Mouse (Mus musculus): ENCODE measurements around the gene Tmem248. TPM values are rescaled to one million over a fixed set of nuclear protein-coding genes. Genes with fewer than 3 reads are reported as not detected.

Gene Tmem248
- polyA plus RNA-seq, 1 experiment from 2014 or later = 42.3 TPM

GRCm38 (mm10) chr5:130256678-130257271 lies 39.9 kb downstream of the Tmem248 start:
- Histone ChIP-seq H3K4me3 (ENCODE audit: inconsistent target) (peak overlapping the region; percentile 84), H3K79me2 (ENCODE audit: inconsistent target) (peaks cover 48% of the 10 kb centered on the region), H3K27ac (peak overlapping the region; percentile 39), H3K36me3 (ENCODE audit: inconsistent target) (peaks cover 11% of the 10 kb centered on the region; the same call in 1 of the 2 replicates)
- WGBS (ENCODE audit: missing documents) = under 1% methylated on average over 22 of the region's 25 CpGs

DNA sequence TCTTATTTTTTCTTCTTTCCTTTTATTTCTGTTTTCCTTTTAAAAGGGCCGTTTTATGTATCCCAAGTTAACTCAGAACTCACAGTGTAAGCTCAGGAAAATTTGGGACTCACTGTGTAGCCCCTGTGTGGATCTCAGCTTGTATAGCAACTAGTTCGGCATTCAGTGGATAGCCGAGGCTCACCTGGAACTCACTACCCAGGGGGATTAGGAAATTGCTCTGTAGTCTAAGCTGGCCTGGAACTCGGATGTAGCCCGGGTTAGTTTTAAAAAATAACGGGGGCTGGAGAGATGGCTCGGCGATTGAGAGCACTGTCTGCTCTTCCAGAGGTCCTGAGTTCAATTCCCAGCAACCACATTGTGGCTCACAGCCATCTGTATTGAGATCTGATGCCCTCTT lies 40.4 kb downstream of the Tmem248 start:
- Histone ChIP-seq H3K27ac (peak overlapping the region; percentile 39), H3K4me3 (ENCODE audit: inconsistent target) (peak overlapping the region; percentile 84), H3K36me3 (ENCODE audit: inconsistent target) (peaks cover 6% of the 10 kb centered on the region; the same call in 1 of the 2 replicates), H3K79me2 (ENCODE audit: inconsistent target) (peaks cover 43% of the 10 kb centered on the region)
- 9% methylated on average over 8 of the region's 8 CpGs for WGBS (ENCODE audit: missing documents)

- no peak overlapping the region for H3K4me3 ChIP-seq (ENCODE audit: inconsistent target)
- WGBS (ENCODE audit: missing documents) = 84% methylated on average over 11 of the region's 11 CpGs
- H3K36me3 ChIP-seq (ENCODE audit: inconsistent target) = peaks cover 16% of the 10 kb centered on the region; the same call in 1 of the 2 replicates
- H3K79me2 ChIP-seq (ENCODE audit: inconsistent target) = no peaks in the 10 kb centered on the region
- H3K27ac ChIP-seq = no peak overlapping the region
Observed at GRCm38 (mm10) chr5:130263454-130263853, 46.6 kb downstream of the Tmem248 start.

- Histone ChIP-seq H3K27ac (no peak overlapping the region), H3K79me2 (ENCODE audit: inconsistent target) (no peaks in the 10 kb centered on the region), H3K4me3 (ENCODE audit: inconsistent target) (no peak overlapping the region), H3K36me3 (ENCODE audit: inconsistent target) (peaks cover 16% of the 10 kb centered on the region; the same call in 1 of the 2 replicates)
- 88% methylated on average over 6 of the region's 6 CpGs for WGBS (ENCODE audit: missing documents)
Observed at GRCm38 (mm10) chr5:130264433-130265005, 47.6 kb downstream of the Tmem248 start.

- Histone ChIP-seq H3K36me3 (ENCODE audit: inconsistent target) (peaks cover 16% of the 10 kb centered on the region; the same call in 1 of the 2 replicates), H3K27ac (no peak overlapping the region), H3K79me2 (ENCODE audit: inconsistent target) (no peaks in the 10 kb centered on the region), H3K4me3 (ENCODE audit: inconsistent target) (no peak overlapping the region)
- 89% methylated on average over 7 of the region's 7 CpGs for WGBS (ENCODE audit: missing documents)
Observed at GRCm38 (mm10) chr5:130266651-130267050, 49.8 kb downstream of the Tmem248 start.

GRCm38 (mm10) chr5:130267316-130267715 lies 50.4 kb downstream of the Tmem248 start:
- Histone ChIP-seq H3K27ac (no peak overlapping the region), H3K36me3 (ENCODE audit: inconsistent target) (peaks cover 16% of the 10 kb centered on the region; the same call in 1 of the 2 replicates), H3K4me3 (ENCODE audit: inconsistent target) (no peak overlapping the region), H3K79me2 (ENCODE audit: inconsistent target) (no peaks in the 10 kb centered on the region)
- WGBS (ENCODE audit: missing documents) = 95% methylated on average over 1 of the region's 1 CpGs

- Histone ChIP-seq H3K4me3 (ENCODE audit: inconsistent target) (no peak overlapping the region), H3K79me2 (ENCODE audit: inconsistent target) (no peaks in the 10 kb centered on the region), H3K27ac (no peak overlapping the region), H3K36me3 (ENCODE audit: inconsistent target) (peaks cover 16% of the 10 kb centered on the region; the same call in 1 of the 2 replicates)
- 86% methylated on average over 8 of the region's 11 CpGs for WGBS (ENCODE audit: missing documents)
Observed at GRCm38 (mm10) chr5:130268976-130269375, 52.1 kb downstream of the Tmem248 start.

DNA sequence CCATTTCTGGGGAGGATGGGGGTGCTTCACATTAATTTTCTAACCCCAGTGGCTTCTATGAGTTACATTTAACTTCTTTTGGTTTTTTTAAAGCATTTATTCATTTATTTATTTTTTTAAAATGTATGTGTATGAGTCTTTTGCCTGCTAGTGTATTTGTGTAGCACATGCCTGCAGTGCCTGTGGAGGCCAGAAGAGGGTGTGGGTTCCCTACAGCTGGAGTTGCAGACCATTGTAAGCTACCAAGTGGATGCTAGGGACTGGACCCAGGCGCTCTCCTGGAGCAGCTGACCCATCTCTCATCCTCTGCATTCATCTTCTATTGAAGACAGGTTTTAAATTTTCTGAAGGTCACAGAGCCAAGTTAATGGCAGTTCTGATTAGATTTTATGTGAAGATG lies 55.5 kb downstream of the Tmem248 start:
- H3K27ac ChIP-seq = no peak overlapping the region
- WGBS (ENCODE audit: missing documents) = 83% methylated on average over 1 of the region's 1 CpGs
- H3K36me3 ChIP-seq (ENCODE audit: inconsistent target) = peaks cover 5% of the 10 kb centered on the region; the same call in 1 of the 2 replicates
- H3K79me2 ChIP-seq (ENCODE audit: inconsistent target) = no peaks in the 10 kb centered on the region
- no peak overlapping the region for H3K4me3 ChIP-seq (ENCODE audit: inconsistent target)

GRCm38 (mm10) chr5:130273046-130273445 lies 56.2 kb downstream of the Tmem248 start:
- Histone ChIP-seq H3K36me3 (ENCODE audit: inconsistent target) (no peaks in the 10 kb centered on the region; the same call in 1 of the 2 replicates), H3K27ac (no peak overlapping the region), H3K79me2 (ENCODE audit: inconsistent target) (no peaks in the 10 kb centered on the region), H3K4me3 (ENCODE audit: inconsistent target) (no peak overlapping the region)
- WGBS (ENCODE audit: missing documents) = 95% methylated on average over 6 of the region's 6 CpGs

GRCm38 (mm10) chr5:130275509-130275908 lies 58.6 kb downstream of the Tmem248 start:
- WGBS (ENCODE audit: missing documents) = 54% methylated on average over 4 of the region's 4 CpGs
- no peak overlapping the region for H3K27ac ChIP-seq
- H3K4me3 ChIP-seq (ENCODE audit: inconsistent target) = no peak overlapping the region
- H3K79me2 ChIP-seq (ENCODE audit: inconsistent target) = no peaks in the 10 kb centered on the region
- peaks cover 5% of the 10 kb centered on the region; the same call in 1 of the 2 replicates for H3K36me3 ChIP-seq (ENCODE audit: inconsistent target)

- Histone ChIP-seq H3K36me3 (ENCODE audit: inconsistent target) (peaks cover 5% of the 10 kb centered on the region; the same call in 1 of the 2 replicates), H3K27ac (peak overlapping the region; percentile 25), H3K79me2 (ENCODE audit: inconsistent target) (no peaks in the 10 kb centered on the region), H3K4me3 (ENCODE audit: inconsistent target) (no peak overlapping the region)
- WGBS (ENCODE audit: missing documents) = 64% methylated on average over 7 of the region's 7 CpGs
Observed at GRCm38 (mm10) chr5:130278011-130278472, 61.2 kb downstream of the Tmem248 start.

- Histone ChIP-seq H3K36me3 (ENCODE audit: inconsistent target) (peaks cover 5% of the 10 kb centered on the region; the same call in 1 of the 2 replicates), H3K27ac (no peak overlapping the region), H3K4me3 (ENCODE audit: inconsistent target) (no peak overlapping the region), H3K79me2 (ENCODE audit: inconsistent target) (no peaks in the 10 kb centered on the region)
- WGBS (ENCODE audit: missing documents) = 68% methylated on average over 9 of the region's 9 CpGs
Observed at GRCm38 (mm10) chr5:130283079-130283732, 66.3 kb downstream of the Tmem248 start.

- H3K36me3 ChIP-seq (ENCODE audit: inconsistent target) = 0 out of 2 replicates have a peak, but pooled peaks cover 6% of the 10 kb centered on the region
- 94% methylated on average over 6 of the region's 7 CpGs for WGBS (ENCODE audit: missing documents)
Observed at GRCm38 (mm10) chr5:130288106-130288505, 71.2 kb downstream of the Tmem248 start.

GRCm38 (mm10) chr5:130290242-130290641 lies 73.4 kb downstream of the Tmem248 start:
- Histone ChIP-seq H3K27ac (no peak overlapping the region), H3K36me3 (ENCODE audit: inconsistent target) (0 out of 2 replicates have a peak, but pooled peaks cover 6% of the 10 kb centered on the region), H3K4me3 (ENCODE audit: inconsistent target) (no peak overlapping the region), H3K79me2 (ENCODE audit: inconsistent target) (no peaks in the 10 kb centered on the region)
- WGBS (ENCODE audit: missing documents) = 98% methylated on average over 6 of the region's 6 CpGs

More at GRCm38 (mm10) chr5:130288106-130288505, 71.2 kb downstream of the Tmem248 start:
- no peak overlapping the region for H3K4me3 ChIP-seq (ENCODE audit: inconsistent target)
- no peak overlapping the region for H3K27ac ChIP-seq
- no peaks in the 10 kb centered on the region for H3K79me2 ChIP-seq (ENCODE audit: inconsistent target)

DNA sequence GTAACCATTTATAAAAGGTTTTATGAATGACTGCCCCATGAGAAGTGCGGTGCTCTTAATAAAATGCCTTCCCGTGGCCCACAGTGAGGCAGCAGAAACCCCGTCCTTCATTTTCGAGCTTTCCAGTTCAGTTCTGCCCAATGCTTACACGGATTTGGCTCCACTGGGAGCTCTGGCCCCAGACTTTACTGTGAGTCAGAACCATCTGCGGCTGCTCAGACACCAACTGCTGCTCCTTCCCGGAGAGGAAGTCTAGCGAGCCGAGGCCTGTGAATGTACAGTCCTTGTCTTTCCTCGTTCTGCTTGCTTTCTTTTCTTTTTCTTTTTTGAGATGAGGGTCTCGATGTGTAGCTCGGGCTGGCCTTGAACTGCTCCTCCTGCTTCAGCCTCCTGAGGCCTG lies 73.9 kb downstream of the Tmem248 start:
- Histone ChIP-seq H3K27ac (no peak overlapping the region), H3K36me3 (ENCODE audit: inconsistent target) (0 out of 2 replicates have a peak, but pooled peaks cover 6% of the 10 kb centered on the region), H3K79me2 (ENCODE audit: inconsistent target) (no peaks in the 10 kb centered on the region), H3K4me3 (ENCODE audit: inconsistent target) (no peak overlapping the region)
- WGBS (ENCODE audit: missing documents) = 95% methylated on average over 12 of the region's 12 CpGs
